Mouse (Mus musculus) lung, adult 2 months (tissue): ENCODE results near the gene Gm813.

Experiments used
- CTCF ChIP-seq: fragments of 200-500 bp; IDR thresholded peaks from 2 replicates; pipeline ENCODE4 v1.5.1; 2011; ENCODE audit warnings: mild to moderate bottlenecking, low read length, control low read depth; ENCODE audit not compliant: insufficient read depth
- POLR2A ChIP-seq: fragments of 200-500 bp; IDR thresholded peaks from 2 replicates; pipeline ENCODE4 v1.6.1; 2011; ENCODE audit warnings: low read depth, mild to moderate bottlenecking, control low read depth, low read length, borderline replicate concordance; ENCODE audit errors: extremely low read depth

- no peak for TF ChIP-seq CTCF
- no peak for TF ChIP-seq POLR2A
Observed at GRCm38 (mm10) chr16:58638016-58638415, 21.2 kb upstream of the Gm813 start.
